Mouse (Mus musculus): ENCODE measurements around the gene Olfr509.
"Not testable (repeated sequence)": the region's sequence is repeated elsewhere in the genome, so short reads cannot be mapped to it uniquely, and the experiment has no call there.

Gene Olfr509

GRCm38 (mm10) chr7:108651806-108652205 lies at the start of gene Olfr509:
Olfr509 (minus strand) TSS chr7:108651906.
- DNase-seq, result no peak

GRCm38 (mm10) chr7:108678886-108679285 lies 27.2 kb upstream of the Olfr509 start:
- no peak for DNase-seq

GRCm38 (mm10) chr7:108671058-108671457 lies 19.4 kb upstream of the Olfr509 start:
- DNase-seq, result no peak

GRCm38 (mm10) chr7:108666118-108666517 lies 14.4 kb upstream of the Olfr509 start, which contains the start of gene Olfr510:
Olfr510 (plus strand) TSS chr7:108666418.
- DNase-seq, result no peak

- DNase-seq, result no peak
Observed at GRCm38 (mm10) chr7:108662419-108662818, 10.7 kb upstream of the Olfr509 start.

- no peak for DNase-seq
Observed at GRCm38 (mm10) chr7:108629694-108630093, 22.0 kb downstream of the Olfr509 start, which contains the start of gene Olfr508. Olfr508 (plus strand) TSS chr7:108629994.

GRCm38 (mm10) chr7:108621514-108621913 lies 30.2 kb downstream of the Olfr509 start, which contains the start of gene Olfr507:
Olfr507 (plus strand) TSS chr7:108621814.
- no peak for DNase-seq

GRCm38 (mm10) chr7:108616781-108617180 lies 34.9 kb downstream of the Olfr509 start:
- DNase-seq, result not testable (repeated sequence)

GRCm38 (mm10) chr7:108614110-108614509 lies 37.6 kb downstream of the Olfr509 start:
- no peak for DNase-seq

GRCm38 (mm10) chr7:108610487-108610886 lies 41.2 kb downstream of the Olfr509 start, which contains the start of gene Olfr506:
Olfr506 (plus strand) TSS chr7:108610787.
- no peak for DNase-seq

GRCm38 (mm10) chr7:108601916-108602315 lies 49.8 kb downstream of the Olfr509 start:
- not testable (repeated sequence) for DNase-seq

Measured in spleen, adult 18-20 months (tissue).